Mouse (Mus musculus) heart, embryonic 16.5 days (tissue): ENCODE results near the gene Ppfibp2. TPM values are rescaled to one million over a fixed set of nuclear protein-coding genes. Genes with fewer than 3 reads are reported as not detected.

Experiments
- ATAC-seq: fragments of 200-750 bp; cut with Nextera tagmentation; replicated peaks from 2 replicates; pipeline ENCODE4 v1.8.0; 2017; ENCODE audit warnings: moderate number of reproducible peaks; ENCODE audit not compliant: insufficient read depth, low FRiP score; ENCODE audit errors: extremely low read depth
- H3K27ac ChIP-seq: fragments of 300-500 bp; sonication (generic); 2 replicates; pipeline ENCODE4 v1.5.1; 2014; ENCODE audit warnings: mild to moderate bottlenecking, low read length, control low read depth, moderate library complexity
- H3K27me3 ChIP-seq: fragments of 300-500 bp; sonication (generic); 2 replicates; pipeline ENCODE4 v1.6.1; 2014; ENCODE audit warnings: low read length, mixed read lengths; ENCODE audit not compliant: control insufficient read depth, insufficient read depth
- H3K36me3 ChIP-seq: fragments of 300-500 bp; sonication (generic); 2 replicates; pipeline ENCODE4 v1.6.1; 2014; ENCODE audit not compliant: control insufficient read depth, insufficient read depth
- H3K4me1 ChIP-seq: fragments of 300-500 bp; sonication (generic); 2 replicates; pipeline ENCODE4 v1.6.1; 2014; ENCODE audit warnings: low read length, mixed read lengths; ENCODE audit not compliant: control insufficient read depth, insufficient read depth
- H3K4me2 ChIP-seq: fragments of 300-500 bp; sonication (generic); 2 replicates; pipeline ENCODE4 v1.6.1; 2014; ENCODE audit warnings: low read depth, mild to moderate bottlenecking, control low read depth, low read length
- H3K4me3 ChIP-seq: fragments of 300-500 bp; sonication (generic); 2 replicates; pipeline ENCODE4 v1.5.1; 2014; ENCODE audit warnings: mild to moderate bottlenecking, control low read depth, low read length
- H3K9ac ChIP-seq: fragments of 300-500 bp; sonication (generic); 2 replicates; pipeline ENCODE4 v1.6.1; 2014; ENCODE audit warnings: low read length, control low read depth
- H3K9me3 ChIP-seq: fragments of 300-500 bp; sonication (generic); replicated peaks from 2 replicates; pipeline ENCODE4 v1.6.1; 2016; ENCODE audit warnings: low read length; ENCODE audit not compliant: control insufficient read depth
- WGBS: fragments of 180-500 bp; shearing (Covaris S2); extraction: QIAGEN DNeasy Blood & Tissue Kit; methylation state at CpG from one replicate; pipeline ENCODE4 v1.1.7; 2014; 5-methylcytosine and 5-hydroxymethylcytosine counted together
- polyA plus RNA-seq: library from polyadenylated mRNA; unstranded; fragments of >200 nt; fragmentation: Nextera tagmentation; extraction: Ambion mirVana; gene quantifications from 2 replicates; pipeline ENCODE4 v1.2.1, GENCODE M21; 2015

Gene Ppfibp2
- polyA plus RNA-seq, 1 experiment from 2014 or later, result 5.9 TPM

GRCm38 (mm10) chr7:107712743-107713142 lies 117.7 kb downstream of the Ppfibp2 start:
- Histone ChIP-seq H3K4me1 (peaks cover 8% of the 10 kb centered on the region), H3K27me3 (no peaks in the 10 kb centered on the region), H3K9me3 (no peaks in the 10 kb centered on the region), H3K36me3 (no peaks in the 10 kb centered on the region), H3K4me2 (no peak overlapping the region), H3K27ac (no peak overlapping the region), H3K9ac (no peak overlapping the region), H3K4me3 (no peak overlapping the region)
- ATAC-seq, result no peak
- WGBS, result 73% methylated on average over 6 of the region's 6 CpGs

GRCm38 (mm10) chr7:107714067-107714466 lies 119.1 kb downstream of the Ppfibp2 start:
- 88% methylated on average over 5 of the region's 5 CpGs for WGBS
- Histone ChIP-seq H3K4me3 (no peak overlapping the region), H3K4me1 (no peaks in the 10 kb centered on the region), H3K9ac (no peak overlapping the region), H3K27me3 (no peaks in the 10 kb centered on the region), H3K9me3 (no peaks in the 10 kb centered on the region), H3K27ac (no peak overlapping the region), H3K4me2 (no peak overlapping the region), H3K36me3 (peaks cover 4% of the 10 kb centered on the region; the same call in 1 of the 2 replicates)
- no peak for ATAC-seq

GRCm38 (mm10) chr7:107720771-107721170 lies 125.8 kb downstream of the Ppfibp2 start:
- no peak overlapping the region for H3K9ac ChIP-seq
- H3K9me3 ChIP-seq, result peaks cover 3% of the 10 kb centered on the region; the same call in 1 of the 2 replicates
- no peak overlapping the region for H3K27ac ChIP-seq
- no peak overlapping the region for H3K4me3 ChIP-seq
- no peaks in the 10 kb centered on the region for H3K4me1 ChIP-seq
- H3K36me3 ChIP-seq, result peaks cover 18% of the 10 kb centered on the region
- no peak overlapping the region for H3K4me2 ChIP-seq
- H3K27me3 ChIP-seq, result no peaks in the 10 kb centered on the region
- WGBS, result 83% methylated on average over 1 of the region's 1 CpGs
- no peak for ATAC-seq

GRCm38 (mm10) chr7:107722536-107722935 lies 127.5 kb downstream of the Ppfibp2 start:
- peaks cover 20% of the 10 kb centered on the region for H3K36me3 ChIP-seq
- 80% methylated on average over 4 of the region's 4 CpGs for WGBS
- H3K4me1 ChIP-seq, result no peaks in the 10 kb centered on the region
- H3K9me3 ChIP-seq, result peaks cover 3% of the 10 kb centered on the region; the same call in 1 of the 2 replicates
- no peak overlapping the region for H3K9ac ChIP-seq
- no peak overlapping the region for H3K4me3 ChIP-seq
- no peaks in the 10 kb centered on the region for H3K27me3 ChIP-seq
- H3K4me2 ChIP-seq, result no peak overlapping the region
- H3K27ac ChIP-seq, result no peak overlapping the region
- no peak for ATAC-seq

GRCm38 (mm10) chr7:107727538-107727937 lies 132.5 kb downstream of the Ppfibp2 start:
- Histone ChIP-seq H3K36me3 (peaks cover 11% of the 10 kb centered on the region), H3K4me1 (no peaks in the 10 kb centered on the region), H3K9me3 (peaks cover 3% of the 10 kb centered on the region; the same call in 1 of the 2 replicates), H3K27ac (no peak overlapping the region), H3K27me3 (no peaks in the 10 kb centered on the region), H3K4me3 (no peak overlapping the region), H3K9ac (no peak overlapping the region), H3K4me2 (no peak overlapping the region)
- 52% methylated on average over 3 of the region's 3 CpGs for WGBS
- no peak for ATAC-seq

- H3K27ac ChIP-seq, result no peak overlapping the region
- ATAC-seq, result no peak
- H3K4me3 ChIP-seq, result no peak overlapping the region
- WGBS, result 73% methylated on average over 8 of the region's 10 CpGs
- no peak overlapping the region for H3K4me2 ChIP-seq
- no peaks in the 10 kb centered on the region for H3K4me1 ChIP-seq
- H3K9me3 ChIP-seq, result peaks cover under 1% of the 10 kb centered on the region; the same call in 1 of the 2 replicates
- H3K27me3 ChIP-seq, result no peaks in the 10 kb centered on the region
- no peak overlapping the region for H3K9ac ChIP-seq
- peaks cover 11% of the 10 kb centered on the region for H3K36me3 ChIP-seq
These were observed 135.6 kb downstream of the Ppfibp2 start for GRCm38 (mm10) chr7:107730587-107730986.

- H3K4me2 ChIP-seq, result no peak overlapping the region
- no peak overlapping the region for H3K27ac ChIP-seq
- no peaks in the 10 kb centered on the region for H3K27me3 ChIP-seq
- H3K9ac ChIP-seq, result no peak overlapping the region
- ATAC-seq, result no peak
- H3K4me3 ChIP-seq, result no peak overlapping the region
- no peaks in the 10 kb centered on the region for H3K9me3 ChIP-seq
- H3K4me1 ChIP-seq, result no peaks in the 10 kb centered on the region
- H3K36me3 ChIP-seq, result peaks cover 9% of the 10 kb centered on the region
- WGBS, result 66% methylated on average over 2 of the region's 2 CpGs
These were observed 138.2 kb downstream of the Ppfibp2 start for GRCm38 (mm10) chr7:107733162-107733561.

GRCm38 (mm10) chr7:107738726-107739125 lies 143.7 kb downstream of the Ppfibp2 start:
- Histone ChIP-seq H3K36me3 (peaks cover 10% of the 10 kb centered on the region), H3K4me1 (no peaks in the 10 kb centered on the region), H3K9me3 (no peaks in the 10 kb centered on the region), H3K4me3 (no peak overlapping the region), H3K27ac (no peak overlapping the region), H3K9ac (no peak overlapping the region), H3K27me3 (no peaks in the 10 kb centered on the region), H3K4me2 (no peak overlapping the region)
- no peak for ATAC-seq
- WGBS, result 21% methylated on average over 2 of the region's 2 CpGs

- no peaks in the 10 kb centered on the region for H3K9me3 ChIP-seq
- ATAC-seq, result no peak
- no peaks in the 10 kb centered on the region for H3K27me3 ChIP-seq
- peaks cover 16% of the 10 kb centered on the region for H3K36me3 ChIP-seq
- no peak overlapping the region for H3K4me3 ChIP-seq
- WGBS, result 92% methylated on average over 10 of the region's 10 CpGs
- no peak overlapping the region for H3K9ac ChIP-seq
- H3K4me2 ChIP-seq, result no peak overlapping the region
- H3K27ac ChIP-seq, result no peak overlapping the region
- H3K4me1 ChIP-seq, result no peaks in the 10 kb centered on the region
These were observed 148.0 kb downstream of the Ppfibp2 start for GRCm38 (mm10) chr7:107742963-107743465.
